Mouse (Mus musculus) erythroblast, embryonic 14.5 days (primary cell): ENCODE measurements around the gene Ceacam9.

Source experiments
- GATA1 ChIP-seq: IDR thresholded peaks from 2 replicates; pipeline ENCODE4 v1.6.1; 2012; ENCODE audit warnings: low read length, inconsistent platforms, mixed read lengths
- TAL1 ChIP-seq: IDR thresholded peaks from 3 replicates; pipeline ENCODE4 v1.6.1; 2012; ENCODE audit warnings: low read length, inconsistent platforms, mixed read lengths

DNA sequence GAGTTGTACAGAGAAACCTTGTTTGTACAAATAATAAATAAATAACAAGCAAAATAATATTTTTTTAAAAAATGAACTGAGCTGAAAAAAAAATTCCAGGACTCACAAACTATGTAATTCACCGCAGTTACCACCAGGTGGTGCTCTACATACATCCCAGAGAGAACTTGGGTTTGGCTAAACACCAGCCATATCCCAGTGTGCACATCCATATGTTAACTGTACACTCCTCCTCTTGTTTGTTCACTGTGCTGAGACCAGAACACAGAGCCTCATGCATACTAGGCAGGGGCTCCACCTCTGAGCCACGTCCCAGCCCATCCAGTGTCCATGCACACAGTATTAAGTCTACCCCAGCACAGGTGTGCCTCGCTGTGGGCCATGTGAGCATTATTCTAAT, 24.4 kb downstream of the Ceacam9 start:
- no peak for TF ChIP-seq TAL1
- TF ChIP-seq GATA1, result no peak
